Comparison of ENCODE assay signal across 16 mouse cellular contexts in the genomic region with DNA sequence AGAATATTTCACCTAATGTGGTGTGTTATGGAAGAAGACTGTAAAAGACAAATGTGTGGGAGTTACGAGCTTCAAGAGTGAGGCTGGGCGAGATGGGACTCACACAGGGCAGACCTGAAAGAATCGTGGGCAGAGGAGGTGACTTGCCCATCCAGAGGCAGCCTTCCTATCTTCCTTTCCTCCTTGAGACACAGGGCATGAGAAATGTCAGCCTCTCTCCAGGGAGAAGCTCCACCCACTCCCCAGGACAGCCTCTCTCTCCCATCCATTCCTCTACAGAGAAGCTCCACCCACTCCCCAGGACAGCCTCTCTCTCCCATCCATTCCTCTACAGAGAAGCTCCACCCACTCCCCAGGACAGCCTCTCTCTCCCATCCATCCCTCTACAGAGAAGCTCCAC. TPM values are rescaled to one million over a fixed set of nuclear protein-coding genes. Genes with fewer than 3 reads are reported as not detected.
"Had no signal": no experiment of that assay in that cellular context is flagged by ENCODE, and none has a peak within 500 bp of the region (broad histone marks: within the 10 kb centered on the region; RNA-seq: fewer than 3 reads in every experiment).

No protein-coding gene starts in this region.

RNA-seq across cellular contexts. Expression of a gene that starts 7.8 kb away (rescaled TPM):
- polyA plus RNA-seq: liver, postnatal 0 days; macrophage had no signal

RNA-seq across cellular contexts. Expression of a gene that starts 42.7 kb away (rescaled TPM):
- total RNA-seq: layer of hippocampus, postnatal 10 days; layer of hippocampus, postnatal 36 days; left cerebral cortex, adult 8-10 months; left cerebral cortex, postnatal 14 days; left cerebral cortex, postnatal 4 days; monocyte, adult 5-6 weeks had no signal
- polyA plus RNA-seq: kidney, adult 2 months; large intestine, adult 2 months; limb, embryonic 12.5 days; limb, embryonic 15.5 days; liver, embryonic 11.5 days; liver, embryonic 14.5 days; liver, postnatal 0 days; lung, embryonic 14.5 days; macrophage; myocyte had no signal
